Mouse (Mus musculus) adrenal gland, postnatal 10 days (tissue): ENCODE results near the gene Vim. TPM values are rescaled to one million over a fixed set of nuclear protein-coding genes. Genes with fewer than 3 reads are reported as not detected.
"Not testable (repeated sequence)": the region's sequence is repeated elsewhere in the genome, so short reads cannot be mapped to it uniquely, and the experiment has no call there.

Source experiments
- DNase-seq: peaks from one replicate; pipeline ENCODE4 v3.0.0; 2021; ENCODE audit warnings: mixed read lengths
- total RNA-seq, 2 experiments: library from RNA; stranded (reverse); gene quantifications; 2 replicates each; pipeline ENCODE4 v1.2.3; 2021

The Vim gene
- total RNA-seq, 2 experiments from 2014 or later, result 595 to 607 TPM

DNA sequence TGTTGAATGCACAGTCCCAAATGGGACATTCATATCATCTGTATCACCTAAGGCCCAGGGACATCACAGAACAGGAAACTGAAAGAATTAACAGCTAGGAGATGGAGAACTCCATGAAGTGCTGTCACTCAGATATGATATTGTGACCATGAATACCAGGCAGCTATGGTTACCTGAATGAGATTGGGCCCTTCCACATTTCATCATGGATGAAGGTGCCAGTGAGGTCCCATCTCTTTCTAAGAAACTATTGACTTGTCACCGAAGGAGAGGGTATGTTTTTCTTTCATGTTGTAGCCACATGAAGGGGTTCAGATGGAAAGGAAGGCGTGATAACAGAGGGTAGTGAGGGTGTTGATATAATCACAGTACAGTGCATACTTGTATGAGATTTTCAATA, 13.3 kb upstream of the Vim start:
- DNase-seq, result no peak

DNA sequence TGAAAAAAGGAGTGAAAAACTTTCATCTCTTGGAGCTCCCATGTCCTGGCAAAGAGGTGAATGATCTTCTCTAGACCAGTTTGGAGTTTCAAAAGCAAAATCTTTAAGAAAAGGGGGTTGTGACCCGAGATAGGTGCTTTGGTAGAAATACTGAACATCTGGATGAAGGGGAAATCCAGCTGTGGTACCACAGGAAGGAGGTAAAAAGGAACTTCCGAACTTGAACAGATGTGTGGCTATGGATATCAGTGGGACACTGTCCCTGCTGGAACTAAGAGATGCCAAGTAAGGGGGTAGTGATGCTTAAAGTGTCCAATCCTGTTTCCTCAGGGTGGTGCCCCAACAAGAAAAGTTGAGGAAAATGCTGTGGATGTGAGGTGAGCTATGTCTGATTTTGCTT, 3.6 kb upstream of the Vim start:
- no peak for DNase-seq

DNA sequence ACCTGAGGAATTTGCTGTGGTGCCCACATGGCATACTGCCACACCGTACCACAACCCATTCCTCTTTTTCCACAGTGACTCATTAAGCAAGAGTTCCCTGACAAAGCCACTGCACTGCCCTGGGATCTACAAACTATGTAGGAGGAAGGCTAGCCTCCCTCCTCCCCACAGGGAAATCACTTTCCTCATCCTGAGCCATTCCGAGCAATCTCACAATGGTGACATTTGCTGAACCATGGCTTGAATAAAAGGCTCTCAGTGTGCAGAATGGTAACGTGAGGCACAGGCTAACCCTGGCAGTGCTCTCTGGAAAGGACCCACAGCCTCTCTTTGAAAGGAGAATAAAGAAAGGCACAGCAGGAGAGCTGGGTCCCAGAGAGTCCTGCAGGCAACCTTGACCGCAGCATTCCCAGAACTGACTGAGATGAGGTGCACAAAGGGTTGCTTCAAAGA, 1.6 kb upstream of the Vim start:
- peak; percentile 16 for DNase-seq

DNA sequence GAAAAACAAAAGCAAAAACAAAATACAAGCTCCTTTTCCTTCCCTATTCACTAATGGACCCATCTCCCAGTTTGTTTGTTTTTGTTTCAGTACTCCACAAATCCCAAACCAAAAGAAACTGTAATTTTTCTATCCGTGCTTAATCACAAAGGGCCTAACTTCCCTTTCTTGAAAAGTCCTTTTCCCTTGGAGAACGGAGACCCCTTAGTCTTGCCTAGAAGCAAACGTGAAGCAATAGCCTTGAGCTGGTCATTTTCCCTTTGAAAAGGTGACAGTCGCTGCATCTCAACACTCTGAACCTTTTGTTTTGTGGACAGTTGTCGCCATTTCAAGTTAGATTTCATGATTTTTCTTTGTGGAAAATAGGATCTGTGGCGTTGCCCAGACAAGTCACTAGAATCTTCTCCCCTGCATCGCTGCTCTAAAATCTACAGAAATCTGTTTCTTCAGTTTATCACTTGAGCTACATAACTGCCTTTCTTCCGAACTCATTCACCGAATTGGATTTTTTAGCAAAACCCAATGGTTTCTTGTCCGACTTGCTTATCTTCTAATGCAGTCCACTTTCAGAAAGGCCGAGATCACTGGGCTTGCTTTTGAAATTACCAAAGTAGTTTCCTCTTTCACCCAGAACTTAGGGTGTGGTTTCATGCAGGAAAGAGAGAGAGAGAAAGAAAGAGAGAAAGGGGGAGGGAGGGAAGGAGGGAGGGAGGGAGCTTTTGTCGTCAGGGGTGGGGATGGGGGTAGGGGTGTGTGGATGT, 900 bp upstream of the Vim start:
- DNase-seq, result peak; percentile 10

DNA sequence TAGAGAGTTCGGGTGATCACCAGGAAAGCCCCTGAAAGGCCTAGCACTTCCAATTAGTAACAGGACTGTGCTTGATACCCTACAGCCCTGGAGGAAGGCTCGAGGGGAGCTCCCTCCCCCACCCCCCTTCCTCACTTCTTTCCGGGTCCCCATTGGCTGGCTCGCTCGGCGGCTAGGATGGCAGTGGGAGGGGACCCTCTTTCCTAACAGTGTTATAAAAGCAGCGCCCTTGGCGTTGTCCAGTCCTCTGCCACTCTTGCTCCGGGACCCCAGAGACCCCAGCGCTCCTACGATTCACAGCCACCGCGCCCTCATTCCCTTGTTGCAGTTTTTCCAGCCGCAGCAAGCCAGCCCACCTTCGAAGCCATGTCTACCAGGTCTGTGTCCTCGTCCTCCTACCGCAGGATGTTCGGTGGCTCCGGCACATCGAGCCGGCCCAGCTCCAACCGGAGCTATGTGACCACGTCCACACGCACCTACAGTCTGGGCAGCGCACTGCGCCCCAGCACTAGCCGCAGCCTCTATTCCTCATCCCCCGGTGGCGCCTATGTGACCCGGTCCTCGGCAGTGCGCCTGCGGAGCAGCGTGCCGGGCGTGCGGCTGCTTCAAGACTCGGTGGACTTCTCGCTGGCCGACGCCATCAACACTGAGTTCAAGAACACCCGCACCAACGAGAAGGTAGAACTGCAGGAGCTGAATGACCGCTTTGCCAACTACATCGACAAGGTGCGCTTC, 506 bp downstream of the Vim start:
- DNase-seq, result peak; percentile 82

DNA sequence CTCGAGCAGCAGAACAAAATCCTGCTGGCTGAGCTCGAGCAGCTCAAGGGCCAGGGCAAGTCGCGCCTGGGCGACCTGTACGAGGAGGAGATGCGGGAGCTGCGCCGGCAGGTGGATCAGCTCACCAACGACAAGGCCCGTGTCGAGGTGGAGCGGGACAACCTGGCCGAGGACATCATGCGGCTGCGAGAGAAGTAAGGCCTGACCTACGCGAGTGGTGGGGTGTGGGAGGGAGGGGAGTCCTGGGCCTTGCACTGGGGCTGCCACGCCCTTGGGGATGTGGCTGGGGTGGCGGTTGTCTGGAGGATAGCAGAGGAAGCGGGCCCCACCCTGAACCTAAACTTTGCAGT, 1.0 kb downstream of the Vim start:
- peak; percentile 41 for DNase-seq

DNA sequence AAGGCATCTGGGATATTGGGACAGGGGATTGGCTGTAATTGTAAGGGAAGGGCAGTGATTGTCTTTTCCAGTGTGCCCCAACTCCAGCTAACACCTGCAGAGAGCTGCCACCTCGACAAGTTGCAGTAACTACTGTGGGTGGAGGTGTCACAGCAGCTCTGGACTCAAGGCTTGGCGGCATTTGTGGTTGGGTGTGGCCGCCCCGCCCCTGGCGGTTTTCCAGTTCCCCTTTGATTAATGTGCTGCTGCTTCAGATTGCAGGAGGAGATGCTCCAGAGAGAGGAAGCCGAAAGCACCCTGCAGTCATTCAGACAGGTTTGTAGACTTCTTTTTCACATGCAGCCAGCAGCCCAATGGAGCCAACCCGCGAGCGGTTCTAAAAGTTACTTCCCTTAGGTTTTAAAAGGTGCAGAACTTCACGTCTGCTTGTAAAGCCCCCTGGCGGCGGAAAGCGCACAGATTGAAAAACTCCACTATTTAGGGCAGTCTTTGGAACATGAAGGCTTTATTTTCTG, 1.6 kb downstream of the Vim start:
- DNase-seq, result peak; percentile 87

DNA sequence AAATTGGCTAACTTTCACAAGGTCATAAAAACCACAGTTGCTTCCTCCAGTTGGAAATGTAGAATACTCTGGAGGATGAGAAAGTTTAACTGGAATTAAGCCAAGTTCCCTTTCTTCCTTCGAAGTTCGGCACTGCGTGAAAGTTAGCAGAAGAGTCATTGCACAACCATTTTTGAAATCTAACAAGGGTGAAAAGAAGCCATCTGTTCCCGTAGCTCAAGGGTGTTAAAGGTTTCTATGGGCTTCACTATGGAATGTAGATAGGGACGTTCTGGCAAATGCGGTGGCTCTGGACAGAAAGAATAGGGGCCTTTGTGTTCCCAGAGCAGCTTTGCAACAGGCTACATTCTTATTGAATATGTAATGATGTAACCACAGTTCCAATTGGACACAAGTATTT, 2.2 kb downstream of the Vim start:
- no peak for DNase-seq

DNA sequence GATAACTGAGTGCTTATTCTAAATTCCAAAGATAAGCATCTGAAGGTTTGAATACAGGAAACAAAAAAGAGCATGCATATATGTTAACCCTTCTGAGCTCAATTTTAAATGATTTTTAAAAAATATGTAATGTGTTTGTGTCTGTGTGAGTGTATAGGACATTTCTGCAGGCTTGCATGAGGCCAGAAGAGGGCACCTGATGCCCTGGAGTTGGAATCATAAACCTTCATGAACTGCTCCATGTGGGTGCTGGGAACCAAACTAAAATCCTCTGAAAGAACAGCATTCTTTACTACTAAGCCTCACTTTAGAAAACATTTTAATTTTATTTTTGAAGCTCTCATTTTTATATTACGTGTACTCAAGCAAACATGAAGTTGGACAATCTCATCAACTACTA, 3.7 kb downstream of the Vim start:
- DNase-seq, result no peak

DNA sequence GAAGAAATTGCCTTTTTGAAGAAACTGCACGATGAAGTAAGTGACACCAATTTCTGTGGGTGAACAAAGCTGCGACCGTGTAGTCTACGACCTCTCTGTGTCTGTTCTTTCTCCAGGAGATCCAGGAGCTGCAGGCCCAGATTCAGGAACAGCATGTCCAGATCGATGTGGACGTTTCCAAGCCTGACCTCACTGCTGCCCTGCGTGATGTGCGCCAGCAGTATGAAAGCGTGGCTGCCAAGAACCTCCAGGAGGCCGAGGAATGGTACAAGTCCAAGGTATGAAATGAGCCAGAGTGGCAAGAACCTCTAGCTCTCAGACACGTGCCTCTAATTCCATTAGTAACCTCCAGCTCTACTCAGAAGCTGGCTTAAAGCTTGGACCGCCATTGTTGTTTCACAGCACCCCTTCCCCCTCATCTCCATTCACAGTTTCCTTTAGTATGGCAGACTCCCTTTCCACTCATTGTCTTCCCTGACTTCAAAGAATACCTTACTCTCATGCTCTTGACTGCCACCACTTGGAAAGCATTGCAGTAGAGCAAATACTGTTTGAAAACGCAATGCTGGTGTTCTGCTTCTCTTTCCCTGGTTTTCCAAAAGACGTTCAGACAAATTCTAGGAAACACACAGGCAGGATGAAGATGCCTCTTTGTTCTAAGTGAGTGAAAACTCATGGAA, 4.9 kb downstream of the Vim start:
- peak; percentile 31 for DNase-seq

DNA sequence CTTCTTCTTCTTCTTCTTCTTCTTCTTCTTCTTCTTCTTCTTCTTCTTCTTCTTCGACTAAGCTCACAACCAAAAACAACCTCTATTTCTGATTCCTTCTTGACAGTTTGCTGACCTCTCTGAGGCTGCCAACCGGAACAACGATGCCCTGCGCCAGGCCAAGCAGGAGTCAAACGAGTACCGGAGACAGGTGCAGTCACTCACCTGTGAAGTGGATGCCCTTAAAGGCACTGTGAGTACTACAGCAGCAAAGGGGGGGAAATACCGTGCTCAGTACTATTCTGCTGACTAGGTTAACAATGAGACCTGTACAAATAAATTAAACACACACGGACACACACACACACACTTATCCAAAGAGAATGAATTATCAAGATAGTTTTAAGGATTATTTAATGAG, 5.6 kb downstream of the Vim start:
- no peak for DNase-seq

DNA sequence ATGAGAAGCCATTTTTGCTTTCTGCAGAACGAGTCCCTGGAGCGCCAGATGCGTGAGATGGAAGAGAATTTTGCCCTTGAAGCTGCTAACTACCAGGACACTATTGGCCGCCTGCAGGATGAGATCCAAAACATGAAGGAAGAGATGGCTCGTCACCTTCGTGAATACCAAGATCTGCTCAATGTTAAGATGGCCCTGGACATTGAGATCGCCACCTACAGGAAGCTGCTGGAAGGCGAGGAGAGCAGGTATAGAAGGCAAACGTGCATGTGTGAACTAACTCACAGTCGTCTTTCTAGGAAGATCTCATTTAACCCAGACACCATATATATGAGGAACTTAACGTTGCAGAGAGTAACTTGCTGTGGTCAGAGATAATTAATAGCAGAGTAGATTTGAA, 6.3 kb downstream of the Vim start:
- peak; percentile 32 for DNase-seq

DNA sequence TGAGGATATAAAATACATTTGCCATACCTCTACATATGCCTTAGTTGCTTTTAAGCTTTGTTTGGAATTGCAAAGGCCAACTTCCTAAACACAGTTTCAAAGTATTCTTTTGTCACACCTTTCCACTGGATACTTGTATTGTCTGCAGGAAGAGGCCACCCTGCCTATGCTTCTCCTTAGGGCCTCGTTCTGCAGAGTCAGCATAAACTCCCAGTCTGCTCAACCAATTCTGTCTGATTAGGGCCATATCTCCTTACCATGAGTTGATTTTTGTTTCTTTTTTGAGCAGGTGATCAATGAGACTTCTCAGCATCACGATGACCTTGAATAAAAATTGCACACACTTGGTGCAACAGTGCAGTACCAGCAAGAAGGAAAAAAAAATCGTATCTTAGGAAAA, 8.5 kb downstream of the Vim start:
- no peak for DNase-seq

DNA sequence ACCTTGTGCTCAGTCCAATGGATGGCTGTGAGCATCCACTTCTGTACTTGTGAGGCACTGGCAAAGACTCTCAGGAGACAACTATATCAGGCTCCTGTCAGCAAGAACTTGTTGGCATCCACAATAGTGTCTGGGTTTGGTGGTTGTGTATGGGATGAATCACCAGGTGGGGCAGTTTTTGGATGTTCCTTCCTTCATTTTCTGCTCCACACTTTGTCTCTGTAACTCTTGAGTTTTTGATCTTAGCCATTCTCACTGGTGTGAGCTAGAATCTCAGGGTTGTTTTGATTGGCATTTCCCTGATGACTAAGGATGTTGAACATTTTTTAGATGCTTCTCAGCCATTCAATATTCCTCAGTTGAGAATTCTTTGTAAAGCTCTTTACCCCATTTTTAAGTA, 10.0 kb downstream of the Vim start:
- DNase-seq, result not testable (repeated sequence)

DNA sequence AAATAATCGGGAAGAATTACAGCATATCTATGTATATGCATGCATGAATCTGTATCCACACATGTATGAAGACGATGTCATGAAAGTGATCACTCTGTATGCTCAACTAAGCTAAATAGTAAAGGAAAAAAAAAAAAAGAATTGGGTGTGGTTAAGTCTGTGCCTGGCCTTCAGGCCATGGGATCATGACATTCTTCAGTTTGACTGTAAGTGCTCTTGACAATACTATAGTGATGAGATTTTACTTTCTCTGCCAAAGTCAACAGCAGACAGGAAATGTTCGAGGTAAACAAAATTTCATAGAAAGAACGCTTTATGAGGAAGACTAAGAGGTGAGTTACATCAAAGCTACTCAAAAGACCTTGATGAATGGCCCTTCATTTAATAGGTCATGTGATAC, 19.6 kb downstream of the Vim start:
- no peak for DNase-seq

DNA sequence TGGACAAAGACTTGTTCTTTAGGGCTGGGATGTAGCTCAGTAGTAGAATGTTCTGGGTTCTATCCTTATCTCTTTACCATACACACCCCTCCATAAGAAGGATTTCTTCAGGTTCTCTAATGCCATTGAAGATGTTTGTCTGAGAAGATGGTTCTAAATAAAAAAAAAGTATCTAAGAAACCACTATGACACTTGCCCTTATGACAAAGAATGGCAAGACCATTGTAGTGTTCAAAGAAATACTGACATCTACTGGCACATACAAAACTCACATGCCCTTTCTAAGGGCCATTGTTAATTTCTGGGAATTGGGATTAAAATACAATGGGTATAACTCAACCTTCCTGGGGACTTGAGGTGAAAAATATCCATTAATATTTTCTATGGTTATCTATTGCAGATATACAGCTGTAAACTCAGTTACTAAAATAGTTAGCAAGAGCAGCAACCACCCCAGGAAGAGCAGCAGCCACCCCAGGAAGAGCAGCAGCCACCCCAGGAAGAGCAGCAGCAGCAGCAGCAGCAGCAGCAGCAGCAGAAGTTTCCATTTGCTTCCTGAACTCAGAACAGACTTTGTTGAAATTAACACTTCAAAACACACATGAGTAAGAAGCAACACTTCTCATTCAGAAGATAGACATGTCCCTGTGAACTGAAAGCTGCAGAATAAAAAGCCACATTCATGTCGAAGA, 23.4 kb downstream of the Vim start:
- DNase-seq, result no peak

DNA sequence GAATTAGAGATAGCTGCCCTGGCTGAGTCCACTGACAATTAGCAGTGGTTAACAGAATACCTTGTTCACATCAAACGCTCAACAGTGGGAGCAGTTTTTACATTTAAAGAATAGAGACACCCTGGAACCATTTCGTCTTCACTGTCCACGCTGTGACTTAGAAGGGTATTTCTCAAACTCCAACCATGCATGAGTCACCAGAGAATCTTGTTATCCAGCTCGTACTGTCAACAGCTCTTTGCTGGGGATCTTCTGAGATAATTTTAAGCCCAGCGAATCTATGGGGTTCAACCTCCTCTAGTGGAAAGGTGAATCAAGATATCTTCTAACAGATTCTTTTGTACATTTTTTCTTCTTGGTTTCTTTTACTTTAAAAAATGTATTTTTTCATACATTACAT, 24.4 kb downstream of the Vim start:
- no peak for DNase-seq

DNA sequence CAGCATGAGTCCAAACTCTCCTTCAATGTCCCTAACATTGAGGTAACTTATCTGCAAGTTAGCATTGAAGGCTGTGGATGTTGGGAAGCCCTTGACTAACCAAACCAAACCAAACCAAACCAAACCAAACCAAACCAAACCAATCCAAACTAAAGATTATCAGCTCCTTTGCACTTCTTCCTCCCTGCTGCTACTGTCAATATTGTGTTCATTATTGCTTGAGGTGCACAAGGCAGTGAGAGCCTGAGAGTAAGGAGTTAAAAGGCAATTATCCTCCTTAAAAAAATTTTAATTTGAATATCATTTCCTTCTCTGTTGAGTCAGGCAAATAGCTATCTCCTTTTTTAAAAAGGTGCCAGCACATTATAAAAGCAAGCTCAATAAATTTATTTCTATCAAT, 29.4 kb downstream of the Vim start:
- no peak for DNase-seq

DNA sequence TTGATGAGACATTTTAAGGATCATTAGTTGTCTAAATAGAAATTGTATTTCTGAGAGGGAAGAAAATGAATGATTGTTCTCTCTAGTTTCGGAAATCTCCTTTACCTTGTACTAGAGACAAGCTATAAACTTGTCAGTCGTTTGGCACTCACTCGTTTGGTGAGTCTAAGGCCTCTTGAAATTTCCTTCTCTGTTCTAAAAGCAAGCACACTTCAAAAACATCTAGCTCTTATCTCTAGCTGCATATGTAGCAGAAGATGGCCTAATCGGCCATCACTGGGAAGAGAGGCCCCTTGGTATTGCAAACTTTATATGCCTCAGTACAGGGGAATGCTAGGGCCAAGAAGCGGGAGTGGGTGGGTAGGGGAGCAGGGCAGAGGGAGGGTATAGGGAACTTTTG, 29.9 kb downstream of the Vim start:
- DNase-seq, result not testable (repeated sequence)

DNA sequence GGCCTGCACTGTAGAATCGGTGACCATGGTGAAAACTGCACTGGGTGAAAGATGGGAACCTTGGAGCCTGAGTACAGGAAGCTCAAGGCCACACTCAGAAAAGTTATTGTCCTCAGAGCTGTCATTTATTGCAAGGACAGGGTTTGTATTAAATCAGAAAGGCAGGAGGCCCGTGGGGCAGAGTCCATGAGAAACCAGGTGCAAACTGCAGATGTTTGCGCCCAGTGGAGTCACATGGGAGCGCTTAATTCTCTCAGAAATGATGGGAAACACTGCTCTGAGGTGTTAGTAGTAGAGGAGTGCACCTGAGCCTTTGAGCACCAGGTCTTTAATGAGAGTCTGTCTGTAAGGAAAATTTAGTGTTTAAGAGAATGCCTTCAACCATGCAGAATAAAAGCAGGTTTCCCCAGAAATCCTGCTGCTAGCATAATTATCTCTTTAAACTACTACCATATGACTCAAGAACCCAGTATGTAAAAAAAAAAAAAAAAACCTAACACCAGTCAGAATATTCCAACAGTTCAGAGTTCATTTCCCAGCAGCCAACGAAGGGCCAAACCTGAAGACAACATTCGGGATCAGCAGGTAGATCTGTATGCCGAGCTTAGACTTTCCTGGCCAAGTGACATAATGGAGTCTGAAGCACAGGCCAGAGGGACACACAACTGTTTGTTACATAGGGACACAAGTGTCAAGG, 56.6 kb downstream of the Vim start:
- DNase-seq, result peak; percentile 16
